Mouse (Mus musculus): Measurements from ENCODE around the gene Tmbim1. TPM values are rescaled to one million over a fixed set of nuclear protein-coding genes. Genes with fewer than 3 reads are reported as not detected.

The Tmbim1 gene
- total and polyA plus RNA-seq, 3 experiments = 41.3 to 148 (median 48.1) TPM

DNA sequence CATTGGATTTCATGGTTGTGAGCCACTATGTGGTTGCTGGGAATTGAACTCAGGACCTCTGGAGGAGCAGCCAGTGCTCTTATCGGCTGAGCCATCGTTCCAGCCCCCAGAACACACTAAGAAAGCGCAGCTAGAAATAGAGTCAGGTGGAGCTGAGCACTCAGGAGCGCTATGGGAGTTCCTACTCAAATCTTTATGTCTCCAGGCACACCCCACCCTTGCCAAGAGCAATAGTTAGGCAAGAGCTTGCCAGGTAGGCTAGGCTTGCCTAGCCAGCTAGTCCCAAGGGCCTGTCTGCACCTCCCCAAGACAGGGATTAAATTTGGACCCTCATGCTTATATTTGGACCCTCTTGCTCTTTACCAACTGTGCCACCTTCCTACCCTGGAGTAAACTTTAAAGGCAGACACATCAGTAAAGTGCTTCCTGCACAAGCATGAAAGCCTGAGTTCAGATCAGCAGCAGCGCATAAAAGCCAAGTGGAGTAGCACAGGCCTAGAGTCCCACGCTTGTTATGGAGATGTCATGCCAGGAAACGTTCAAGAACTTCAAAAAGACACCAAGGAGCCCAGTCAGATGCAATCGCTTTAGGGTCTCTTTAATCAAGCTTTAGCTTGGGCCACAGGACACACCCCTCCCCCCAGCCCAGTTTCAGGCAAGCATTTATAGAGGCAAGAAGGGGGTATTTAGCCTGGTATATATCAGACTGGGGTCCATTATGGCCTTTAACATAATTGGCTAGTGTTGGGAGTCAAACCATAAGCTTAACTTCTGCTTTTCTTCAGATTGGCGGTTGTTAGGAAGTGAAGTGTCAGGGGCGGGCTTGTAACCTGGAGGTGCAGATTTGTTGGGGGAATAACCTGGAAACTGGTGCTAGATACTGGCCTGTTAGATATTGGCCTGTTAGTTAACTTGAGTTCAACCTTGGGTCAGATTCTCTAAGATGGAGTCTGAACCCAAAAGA is 2.9 kb upstream of the Tmbim1 start:
- Histone ChIP-seq H3K4me3 (no peak overlapping the region), H3K9ac (ENCODE audit: low read depth, low read length) (no peak overlapping the region), H3K4me1 (ENCODE audit: control insufficient read depth, insufficient read depth, low read length) (peaks cover 4% of the 10 kb centered on the region), H3K36me3 (ENCODE audit: control insufficient read depth, insufficient read depth, low read length) (no peaks in the 10 kb centered on the region), H3K27ac (no peak overlapping the region), H3K27me3 (ENCODE audit: control insufficient read depth, insufficient read depth, low read length) (no peaks in the 10 kb centered on the region), H3K79me2 (replicated peaks; ENCODE audit: control insufficient read depth, insufficient read depth, low read length) (no peaks in the 10 kb centered on the region)
- intact Hi-C loops (cut with DNase I) = no loop called here
- no peak for DNase-seq
- WGBS = 76% methylated on average over 10 of the region's 10 CpGs
- TF ChIP-seq CTCF (IDR thresholded peaks at IDR 0.05) = no peak
- no peak for TF ChIP-seq POLR2A (IDR thresholded peaks at IDR 0.05; ENCODE audit: insufficient read depth, low read depth, low read length)
- TF ChIP-seq EP300 (IDR thresholded peaks at IDR 0.05; ENCODE audit: insufficient read depth, low read depth, low read length) = no peak

DNA sequence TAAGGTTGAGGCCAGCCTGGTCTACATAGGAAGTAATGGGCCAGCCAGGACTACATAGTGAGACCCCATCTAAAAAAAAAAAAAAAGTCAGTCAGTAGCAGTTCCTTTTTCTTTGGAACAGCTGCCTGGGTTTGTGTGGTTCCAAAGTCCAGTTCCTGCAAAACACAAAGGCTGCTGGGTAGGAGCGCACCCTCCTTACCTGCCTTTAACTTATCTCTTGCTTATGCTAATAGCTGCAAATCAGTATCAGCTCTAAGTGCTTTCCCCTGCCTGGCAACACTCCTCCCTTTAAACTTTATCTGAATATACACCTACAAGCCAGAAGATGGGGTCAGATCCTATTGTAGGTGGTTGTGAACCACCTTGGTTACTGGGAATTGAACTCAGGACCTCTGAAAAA is 1.7 kb upstream of the Tmbim1 start:
- TF ChIP-seq CTCF (IDR thresholded peaks at IDR 0.05) (no peak), POLR2A (IDR thresholded peaks at IDR 0.05; ENCODE audit: insufficient read depth, low read depth, low read length) (no peak), EP300 (IDR thresholded peaks at IDR 0.05; ENCODE audit: insufficient read depth, low read depth, low read length) (no peak)
- DNase-seq = no peak
- intact Hi-C loops (cut with DNase I) = no loop called here
- Histone ChIP-seq H3K4me1 (ENCODE audit: control insufficient read depth, insufficient read depth, low read length) (peaks cover 10% of the 10 kb centered on the region), H3K79me2 (replicated peaks; ENCODE audit: control insufficient read depth, insufficient read depth, low read length) (0 out of 2 replicates have a peak, but pooled peaks cover 3% of the 10 kb centered on the region), H3K27me3 (ENCODE audit: control insufficient read depth, insufficient read depth, low read length) (no peaks in the 10 kb centered on the region), H3K27ac (no peak overlapping the region), H3K36me3 (ENCODE audit: control insufficient read depth, insufficient read depth, low read length) (peaks cover 3% of the 10 kb centered on the region; the same call in 1 of the 2 replicates), H3K9ac (ENCODE audit: low read depth, low read length) (no peak overlapping the region), H3K4me3 (no peak overlapping the region)
- 89% methylated on average over 1 of the region's 1 CpGs for WGBS

DNA sequence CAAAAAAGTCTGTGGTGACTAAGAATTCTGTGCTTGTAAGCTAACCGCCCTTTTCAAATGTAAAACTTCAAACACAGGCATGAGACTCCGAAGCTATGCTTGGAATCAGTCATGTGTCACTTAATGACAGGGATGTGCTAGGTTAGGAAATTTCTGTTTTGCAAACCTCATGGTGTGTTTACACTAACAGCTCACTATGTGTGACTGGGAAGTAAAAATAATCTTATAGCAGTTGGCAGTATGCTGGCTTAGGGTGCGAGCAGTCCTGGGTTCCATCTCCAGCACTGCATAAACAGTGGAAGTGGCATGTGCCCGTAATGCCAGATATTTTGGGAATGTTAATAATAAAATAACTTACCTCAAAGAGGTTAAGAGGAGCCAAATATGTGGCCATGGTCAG is 476 bp downstream of the Tmbim1 start:
- no peak overlapping the region for H3K9ac ChIP-seq (ENCODE audit: low read depth, low read length)
- TF ChIP-seq CTCF (IDR thresholded peaks at IDR 0.05) (no peak), EP300 (IDR thresholded peaks at IDR 0.05; ENCODE audit: insufficient read depth, low read depth, low read length) (no peak), POLR2A (IDR thresholded peaks at IDR 0.05; ENCODE audit: insufficient read depth, low read depth, low read length) (no peak)
- H3K36me3 ChIP-seq (ENCODE audit: control insufficient read depth, insufficient read depth, low read length) = peaks cover 3% of the 10 kb centered on the region; the same call in 1 of the 2 replicates
- peak overlapping the region; percentile 97; the same call in 1 of the 2 replicates for H3K27ac ChIP-seq
- intact Hi-C loops (cut with DNase I) = loop anchor here (2.0 kb wide), 1 partner anchor 18 kb away; no protein-coding TSS in a partner anchor
- no peaks in the 10 kb centered on the region for H3K27me3 ChIP-seq (ENCODE audit: control insufficient read depth, insufficient read depth, low read length)
- H3K4me1 ChIP-seq (ENCODE audit: control insufficient read depth, insufficient read depth, low read length) = peaks cover 23% of the 10 kb centered on the region
- H3K4me3 ChIP-seq = no peak overlapping the region
- 80% methylated on average over 4 of the region's 4 CpGs for whole genome bisulfite sequencing
- 0 out of 2 replicates have a peak, but pooled peaks cover 5% of the 10 kb centered on the region for H3K79me2 ChIP-seq (replicated peaks; ENCODE audit: control insufficient read depth, insufficient read depth, low read length)
- no peak for DNase-seq

DNA sequence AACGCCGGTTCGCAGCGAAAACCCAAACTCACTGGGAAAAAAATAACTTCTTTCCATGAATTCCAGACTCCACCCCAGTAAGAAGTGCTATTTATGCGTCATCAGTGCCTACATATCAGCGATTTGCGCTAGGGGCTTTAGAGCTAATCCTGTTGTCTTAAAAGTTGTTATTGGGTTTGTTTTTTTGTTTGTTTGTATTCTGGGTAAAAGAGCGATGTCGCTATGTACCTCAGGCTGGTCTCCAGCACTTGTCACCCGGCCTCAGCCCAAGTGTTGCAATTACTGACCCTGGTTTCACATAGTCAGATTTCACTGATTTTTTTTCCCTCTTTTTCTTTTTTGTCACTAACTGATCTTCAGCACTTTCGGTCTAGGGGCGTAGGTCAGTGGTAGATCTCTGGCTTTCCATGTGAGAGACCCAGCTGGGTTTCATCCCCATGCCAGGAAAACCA is 1.1 kb downstream of the Tmbim1 start:
- Histone ChIP-seq H3K27ac (peak overlapping the region; percentile 97), H3K9ac (ENCODE audit: low read depth, low read length) (peak overlapping the region; percentile 80), H3K36me3 (ENCODE audit: control insufficient read depth, insufficient read depth, low read length) (peaks cover 3% of the 10 kb centered on the region; the same call in 1 of the 2 replicates), H3K27me3 (ENCODE audit: control insufficient read depth, insufficient read depth, low read length) (no peaks in the 10 kb centered on the region), H3K4me3 (peak overlapping the region; percentile 81), H3K79me2 (replicated peaks; ENCODE audit: control insufficient read depth, insufficient read depth, low read length) (0 out of 2 replicates have a peak, but pooled peaks cover 5% of the 10 kb centered on the region), H3K4me1 (ENCODE audit: control insufficient read depth, insufficient read depth, low read length) (peaks cover 23% of the 10 kb centered on the region)
- no peak; the same call in 1 of the 2 replicates for TF ChIP-seq CTCF (IDR thresholded peaks at IDR 0.05)
- no peak for TF ChIP-seq EP300 (IDR thresholded peaks at IDR 0.05; ENCODE audit: insufficient read depth, low read depth, low read length)
- TF ChIP-seq POLR2A (IDR thresholded peaks at IDR 0.05; ENCODE audit: insufficient read depth, low read depth, low read length) = no peak
- WGBS = 5% methylated on average over 12 of the region's 12 CpGs
- DNase-seq = no peak
- intact Hi-C loops (cut with DNase I) = loop anchor here (2.0 kb wide), 1 partner anchor 18 kb away; no protein-coding TSS in a partner anchor

DNA sequence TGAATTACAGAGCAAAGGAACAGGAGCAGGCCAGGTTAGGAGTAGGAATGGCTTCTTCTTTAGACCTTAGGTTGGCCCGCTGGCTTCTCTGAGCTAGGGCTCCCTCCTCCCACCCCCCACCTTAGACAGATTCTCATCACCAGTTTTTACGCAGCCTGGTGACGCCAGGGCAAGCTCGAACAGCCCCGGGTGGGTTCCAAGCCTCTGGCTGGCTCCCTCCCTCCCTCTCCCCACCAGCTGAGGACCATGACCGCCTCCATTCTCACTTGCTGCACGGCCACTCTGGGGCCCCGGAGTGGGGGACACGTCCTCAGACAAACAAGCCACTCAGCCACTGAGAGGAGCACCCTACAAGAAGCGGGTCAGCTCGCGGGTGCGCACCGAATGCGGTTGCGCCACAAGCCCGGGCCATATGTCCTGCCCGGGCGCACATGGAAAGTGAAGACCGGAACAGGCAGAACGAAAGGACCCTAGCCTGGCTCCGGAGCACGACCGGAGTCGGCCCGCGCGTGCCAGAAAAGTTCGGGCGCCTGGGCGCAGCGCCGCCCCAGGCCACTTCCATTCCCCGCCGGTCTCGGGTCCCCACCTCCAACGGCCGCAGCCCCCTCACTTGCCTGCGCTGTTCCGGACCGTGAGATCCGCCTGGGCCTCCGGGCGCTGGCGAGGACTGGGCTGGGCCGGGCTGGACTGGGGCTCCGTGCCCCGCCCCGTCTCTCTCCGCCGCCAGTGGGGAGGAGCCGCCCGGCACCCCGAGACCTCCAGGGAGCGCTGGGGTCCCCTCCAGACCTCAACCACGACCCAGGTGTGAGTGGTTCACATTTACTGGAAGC is 1.7 kb downstream of the Tmbim1 start:
- peak overlapping the region; percentile 81 for H3K4me3 ChIP-seq
- H3K27ac ChIP-seq = peak overlapping the region; percentile 97
- under 1% methylated on average over 56 of the region's 56 CpGs for WGBS
- no peaks in the 10 kb centered on the region for H3K27me3 ChIP-seq (ENCODE audit: control insufficient read depth, insufficient read depth, low read length)
- peak; percentile 92 to 93 for DNase-seq
- intact Hi-C loops (cut with DNase I) = loop anchor here (2.0 kb wide), 1 partner anchor 17 kb away; no protein-coding TSS in a partner anchor
- peaks cover 3% of the 10 kb centered on the region; the same call in 1 of the 2 replicates for H3K36me3 ChIP-seq (ENCODE audit: control insufficient read depth, insufficient read depth, low read length)
- H3K9ac ChIP-seq (ENCODE audit: low read depth, low read length) = peak overlapping the region; percentile 80
- TF ChIP-seq CTCF (IDR thresholded peaks at IDR 0.05) (peak; percentile 40; the same call in 1 of the 2 replicates), EP300 (IDR thresholded peaks at IDR 0.05; ENCODE audit: insufficient read depth, low read depth, low read length) (no peak), POLR2A (IDR thresholded peaks at IDR 0.05; ENCODE audit: insufficient read depth, low read depth, low read length) (peak; percentile 80)
- 0 out of 2 replicates have a peak, but pooled peaks cover 5% of the 10 kb centered on the region for H3K79me2 ChIP-seq (replicated peaks; ENCODE audit: control insufficient read depth, insufficient read depth, low read length)
- peaks cover 30% of the 10 kb centered on the region for H3K4me1 ChIP-seq (ENCODE audit: control insufficient read depth, insufficient read depth, low read length)
